Mouse (Mus musculus) liver, postnatal 0 days (tissue): Measurements from ENCODE around the gene Lbhd2. TPM values are rescaled to one million over a fixed set of nuclear protein-coding genes. Genes with fewer than 3 reads are reported as not detected.
A peak's percentile ranks its signal among the peaks of the same experiment; 100 is the strongest.

Experiments
- ATAC-seq: fragments of 200-750 bp; cut with Nextera tagmentation; 2 replicates; pipeline ENCODE4 v1.8.0; 2017; ENCODE audit warnings: mild to moderate bottlenecking, moderate library complexity
- DNase-seq: peaks from one replicate; pipeline ENCODE4 v3.0.0-alpha.2; 2016
- H3K27ac ChIP-seq: fragments of 300-500 bp; sonication (generic); 2 replicates; pipeline ENCODE4 v1.5.1; 2014; ENCODE audit warnings: antibody characterized with exemption, moderate library complexity, mild to moderate bottlenecking, low read depth
- H3K27me3 ChIP-seq: fragments of 300-500 bp; sonication (generic); 2 replicates; pipeline ENCODE4 v1.6.1; 2014; ENCODE audit warnings: low read length, control low read depth, mixed read lengths; ENCODE audit not compliant: insufficient read depth
- H3K36me3 ChIP-seq: fragments of 300-500 bp; sonication (generic); replicated peaks from 2 replicates; pipeline ENCODE4 v1.6.1; 2014; ENCODE audit warnings: mild to moderate bottlenecking, control low read depth, low read length, moderate library complexity, mixed read lengths; ENCODE audit not compliant: insufficient read depth
- H3K4me1 ChIP-seq: fragments of 300-500 bp; sonication (generic); 2 replicates; pipeline ENCODE4 v1.6.1; 2014; ENCODE audit warnings: antibody characterized with exemption, mild to moderate bottlenecking, control low read depth; ENCODE audit not compliant: insufficient read depth
- H3K4me2 ChIP-seq: fragments of 300-500 bp; sonication (generic); 2 replicates; pipeline ENCODE4 v1.6.1; 2014; ENCODE audit warnings: low read depth, mild to moderate bottlenecking, low read length, moderate library complexity, mixed read lengths
- H3K4me3 ChIP-seq: fragments of 300-500 bp; sonication (generic); 2 replicates; pipeline ENCODE4 v1.5.1; 2014; ENCODE audit warnings: low read depth, low read length
- H3K9ac ChIP-seq: fragments of 300-500 bp; sonication (generic); replicated peaks from 2 replicates; pipeline ENCODE4 v1.6.1; 2014; ENCODE audit warnings: mild to moderate bottlenecking, moderate library complexity
- H3K9me3 ChIP-seq: fragments of 300-500 bp; sonication (generic); 2 replicates; pipeline ENCODE4 v1.6.1; 2016; ENCODE audit warnings: mild to moderate bottlenecking, control low read depth, low read length, mixed read lengths
- CTCF ChIP-seq: sonication (generic); IDR thresholded peaks from 2 replicates; pipeline ENCODE4 v1.5.1; 2016; ENCODE audit warnings: antibody characterized with exemption, low read depth
- EP300 ChIP-seq: IDR thresholded peaks from 2 replicates; pipeline ENCODE4 v1.6.1; 2016; ENCODE audit warnings: antibody characterized with exemption, low read depth, mild to moderate bottlenecking
- WGBS: fragments of 180-500 bp; shearing (Covaris S2); extraction: QIAGEN DNeasy Blood & Tissue Kit; methylation state at CpG from one replicate; pipeline ENCODE4 v1.1.7; 2014; ENCODE audit not compliant: insufficient replicate concordance; 5-methylcytosine and 5-hydroxymethylcytosine counted together
- polyA plus RNA-seq: library from polyadenylated mRNA; unstranded; fragments of >200 nt; fragmentation: Nextera tagmentation; extraction: Ambion mirVana; gene quantifications from 2 replicates; pipeline ENCODE4 v1.2.1, GENCODE M21; 2015

The Lbhd2 gene
- polyA plus RNA-seq, 1 experiment from 2014 or later, result 0.22 TPM

- H3K9me3 ChIP-seq, result no peaks in the 10 kb centered on the region
- H3K27ac ChIP-seq, result peak overlapping the region; percentile 46
- no peak for DNase-seq
- no peaks in the 10 kb centered on the region for H3K36me3 ChIP-seq
- TF ChIP-seq CTCF, result no peak
- TF ChIP-seq EP300, result no peak
- ATAC-seq, result no peak
- WGBS, result 69% methylated on average over 7 of the region's 7 CpGs
- no peak overlapping the region for H3K9ac ChIP-seq
- peak overlapping the region; percentile 34 for H3K4me2 ChIP-seq
- peaks cover 11% of the 10 kb centered on the region for H3K27me3 ChIP-seq
- peaks cover 82% of the 10 kb centered on the region for H3K4me1 ChIP-seq
- no peak overlapping the region for H3K4me3 ChIP-seq
Measured at GRCm38 (mm10) chr12:111434164-111434744, 27.6 kb downstream of the Lbhd2 start.

- ATAC-seq, result peak; percentile 61
- Histone ChIP-seq H3K4me1 (peaks cover 82% of the 10 kb centered on the region), H3K9ac (no peak overlapping the region), H3K4me2 (peak overlapping the region; percentile 34), H3K36me3 (no peaks in the 10 kb centered on the region), H3K9me3 (no peaks in the 10 kb centered on the region), H3K27me3 (peaks cover 6% of the 10 kb centered on the region; the same call in 1 of the 2 replicates), H3K27ac (peak overlapping the region; percentile 46), H3K4me3 (no peak overlapping the region)
- peak; percentile 87 for TF ChIP-seq EP300
- TF ChIP-seq CTCF, result no peak
- 31% methylated on average over 8 of the region's 8 CpGs for WGBS
- peak; percentile 59 for DNase-seq
Measured at GRCm38 (mm10) chr12:111434745-111435327, 28.2 kb downstream of the Lbhd2 start.

DNA sequence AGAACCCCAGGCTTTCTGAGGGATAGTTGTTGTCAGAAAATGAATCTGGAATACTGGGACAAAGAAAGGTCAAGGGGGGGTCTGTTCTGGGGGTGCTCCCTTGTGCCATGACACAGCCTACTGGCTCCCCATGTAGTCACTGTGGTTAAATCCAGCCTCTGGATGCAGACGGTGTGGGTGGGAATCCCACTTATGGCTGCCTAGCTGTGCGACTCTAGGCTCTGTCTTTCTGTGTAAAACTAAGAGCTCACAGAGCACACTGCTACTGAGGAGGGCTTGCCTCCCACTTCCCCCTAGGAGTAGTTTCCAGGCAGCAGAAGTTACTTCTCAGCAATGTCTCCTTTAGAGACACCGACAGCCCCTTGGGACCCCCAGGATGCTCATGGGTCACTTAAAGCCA is 29.6 kb downstream of the Lbhd2 start:
- no peak for DNase-seq
- Histone ChIP-seq H3K27ac (peak overlapping the region; percentile 77), H3K4me1 (peaks cover 76% of the 10 kb centered on the region), H3K27me3 (no peaks in the 10 kb centered on the region), H3K4me3 (no peak overlapping the region), H3K9me3 (no peaks in the 10 kb centered on the region), H3K9ac (no peak overlapping the region), H3K4me2 (no peak overlapping the region; the same call in 1 of the 2 replicates), H3K36me3 (no peaks in the 10 kb centered on the region)
- 56% methylated on average over 3 of the region's 3 CpGs for WGBS
- TF ChIP-seq CTCF, result no peak
- no peak for TF ChIP-seq EP300
- no peak for ATAC-seq

DNA sequence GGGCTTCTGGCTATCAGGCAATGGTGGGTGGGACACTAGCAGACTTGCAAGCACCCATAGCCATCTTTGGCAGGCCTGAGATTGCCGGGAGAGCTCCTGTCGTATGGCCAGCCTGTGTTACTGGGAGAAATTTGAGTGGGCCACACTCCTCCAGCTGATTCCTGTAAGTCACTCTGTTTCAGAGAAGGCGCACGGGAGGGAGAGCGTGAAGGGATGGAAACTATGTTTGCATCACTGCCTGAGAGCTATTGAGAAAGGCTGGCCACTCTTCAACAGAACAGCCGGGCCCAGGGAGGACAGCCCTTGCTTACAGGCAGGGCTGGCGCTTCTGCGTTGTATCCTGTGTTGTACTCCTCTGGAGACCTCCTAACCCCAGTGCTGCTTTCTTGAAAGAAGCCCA is 30.0 kb downstream of the Lbhd2 start:
- ATAC-seq, result no peak
- WGBS, result 62% methylated on average over 8 of the region's 8 CpGs
- Histone ChIP-seq H3K27ac (peak overlapping the region; percentile 77), H3K4me1 (peaks cover 75% of the 10 kb centered on the region), H3K9me3 (no peaks in the 10 kb centered on the region), H3K36me3 (no peaks in the 10 kb centered on the region), H3K27me3 (no peaks in the 10 kb centered on the region), H3K9ac (no peak overlapping the region), H3K4me3 (no peak overlapping the region), H3K4me2 (peak overlapping the region; percentile 49; the same call in 1 of the 2 replicates)
- no peak for TF ChIP-seq CTCF
- TF ChIP-seq EP300, result no peak
- DNase-seq, result no peak

GRCm38 (mm10) chr12:111437222-111437900 is 30.8 kb downstream of the Lbhd2 start:
- Histone ChIP-seq H3K4me1 (peaks cover 80% of the 10 kb centered on the region), H3K36me3 (no peaks in the 10 kb centered on the region), H3K27me3 (no peaks in the 10 kb centered on the region), H3K9me3 (no peaks in the 10 kb centered on the region), H3K27ac (peak overlapping the region; percentile 77), H3K4me2 (peak overlapping the region; percentile 49; the same call in 1 of the 2 replicates), H3K4me3 (no peak overlapping the region), H3K9ac (no peak overlapping the region)
- WGBS, result 27% methylated on average over 5 of the region's 5 CpGs
- TF ChIP-seq CTCF (no peak), EP300 (no peak)
- no peak for DNase-seq
- ATAC-seq, result no peak

DNA sequence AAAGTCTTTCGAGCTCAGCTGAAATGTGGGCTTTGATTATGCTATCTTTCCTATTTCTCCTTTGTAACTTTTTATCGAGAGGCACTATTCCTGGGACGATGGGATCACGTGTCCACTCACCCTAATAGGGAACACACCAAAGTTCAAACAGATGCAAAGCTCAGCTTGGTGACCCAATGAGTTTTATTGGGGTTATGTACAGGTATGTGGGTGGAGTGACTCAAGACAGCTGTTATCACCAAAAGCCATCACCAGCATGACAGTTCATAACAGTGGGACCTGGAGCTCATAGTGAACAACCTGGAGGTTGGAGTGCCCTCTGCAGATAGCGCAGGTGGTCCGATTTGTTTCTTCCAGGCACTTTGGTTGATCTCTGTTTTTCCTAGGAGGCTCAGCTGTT is 32.2 kb downstream of the Lbhd2 start:
- ATAC-seq, result no peak
- peaks cover 71% of the 10 kb centered on the region for H3K4me1 ChIP-seq

More for the DNA sequence above, 32.2 kb downstream of the Lbhd2 start:
- no peaks in the 10 kb centered on the region for H3K36me3 ChIP-seq
- H3K27ac ChIP-seq, result peak overlapping the region; percentile 7; the same call in 1 of the 2 replicates
- no peaks in the 10 kb centered on the region for H3K9me3 ChIP-seq
- no peak for DNase-seq
- TF ChIP-seq CTCF, result no peak
- no peak for TF ChIP-seq EP300
- no peaks in the 10 kb centered on the region for H3K27me3 ChIP-seq
- no peak overlapping the region for H3K4me3 ChIP-seq
- no peak overlapping the region for H3K9ac ChIP-seq
- WGBS, result 68% methylated on average over 6 of the region's 6 CpGs
- H3K4me2 ChIP-seq, result no peak overlapping the region
